In genomic region chr11:110942695-110943135, GRCm38 (mm10) we compare ENCODE assay signal across 12 mouse cellular contexts. TPM values are rescaled to one million over a fixed set of nuclear protein-coding genes. Genes with fewer than 3 reads are reported as not detected.
DNase-seq lines count a peak whose midpoint lies in the region; ATAC-seq and TF ChIP-seq lines count a peak whose summit lies in the region.
"Had no signal": no experiment of that assay in that cellular context is flagged by ENCODE, and none has a peak within 500 bp of the region (broad histone marks: within the 10 kb centered on the region; RNA-seq: fewer than 3 reads in every experiment).

No protein-coding gene starts in this region.

- peak; percentile 2 to 7 for DNase-seq in heart, adult 18-20 months
- DNase-seq in heart, adult 9 months (ENCODE audit: low spot score in 2 of 2), result no peak
- peak; percentile 42 for DNase-seq in adrenal gland, postnatal 14 days
- DNase-seq in heart, postnatal 0 days (ENCODE audit: low spot score), result peak; percentile 22
- peak; percentile 2 for DNase-seq in lung, postnatal 36 days
- DNase-seq in forebrain, embryonic 10.5 days (ENCODE audit: extremely low spot score, low spot score), result no peak
- DNase-seq in spleen, postnatal 36 days (ENCODE audit: low spot score in 2 of 2), result no peak
- DNase-seq: cerebellum, postnatal 10 days had no signal

- no peak overlapping the region for H3K4me3 ChIP-seq in heart, postnatal 0 days (ENCODE audit: low read depth, low read length)
- no peak overlapping the region for H3K4me3 ChIP-seq in forebrain, embryonic 10.5 days
- H3K4me3 ChIP-seq: limb, embryonic 15.5 days had no signal

- H3K4me1 ChIP-seq in heart, postnatal 0 days (ENCODE audit: control insufficient read depth, insufficient read depth), result no peaks in the 10 kb centered on the region
- H3K4me1 ChIP-seq in forebrain, embryonic 10.5 days, result peaks cover 14% of the 10 kb centered on the region
- H3K4me1 ChIP-seq: limb, embryonic 15.5 days had no signal

- 18% methylated on average over 6 of the region's 6 CpGs for WGBS in heart, postnatal 0 days
- WGBS in forebrain, embryonic 10.5 days, result 65% methylated on average over 6 of the region's 6 CpGs

- peak; percentile 71 for ATAC-seq in heart, postnatal 0 days (ENCODE audit: insufficient read depth, low read depth)
- no peak for ATAC-seq in CD4-positive, CD25-positive, alpha-beta regulatory T cell, adult 4 months

- no peak for TF ChIP-seq EP300 in heart, postnatal 0 days (IDR thresholded peaks at IDR 0.05; ENCODE audit: low read depth)

- no peak overlapping the region for H3K9ac ChIP-seq in heart, postnatal 0 days (replicated peaks; ENCODE audit: low read depth, low read length)
- H3K9ac ChIP-seq: limb, embryonic 15.5 days had no signal

- no peaks in the 10 kb centered on the region for H3K9me3 ChIP-seq in heart, postnatal 0 days (replicated peaks; ENCODE audit: control insufficient read depth, low read length)
- H3K9me3 ChIP-seq in forebrain, embryonic 10.5 days, result no peaks in the 10 kb centered on the region
- H3K9me3 ChIP-seq: limb, embryonic 15.5 days had no signal

- H3K27ac ChIP-seq in heart, postnatal 0 days (ENCODE audit: low read depth), result no peak overlapping the region
- H3K27ac ChIP-seq in forebrain, embryonic 10.5 days, result no peak overlapping the region
- H3K27ac ChIP-seq: limb, embryonic 15.5 days had no signal

- no peak overlapping the region for H3K4me2 ChIP-seq in heart, postnatal 0 days (ENCODE audit: low read depth, low read length)
- H3K4me2 ChIP-seq: limb, embryonic 15.5 days had no signal

- no peaks in the 10 kb centered on the region for H3K27me3 ChIP-seq in heart, postnatal 0 days (ENCODE audit: control insufficient read depth, insufficient read depth, low read length)
- H3K27me3 ChIP-seq in forebrain, embryonic 10.5 days (ENCODE audit: poor library complexity, severe bottlenecking), result no peaks in the 10 kb centered on the region
- H3K27me3 ChIP-seq: limb, embryonic 15.5 days had no signal

- no peak for TF ChIP-seq CTCF in heart, postnatal 0 days (IDR thresholded peaks at IDR 0.05; ENCODE audit: low read depth)

- H3K36me3 ChIP-seq in heart, postnatal 0 days (replicated peaks; ENCODE audit: control insufficient read depth, insufficient read depth, low read length), result no peaks in the 10 kb centered on the region
- H3K36me3 ChIP-seq in forebrain, embryonic 10.5 days (replicated peaks), result no peaks in the 10 kb centered on the region
- H3K36me3 ChIP-seq: limb, embryonic 15.5 days had no signal

RNA-seq across cellular contexts. Expression of gene Kcnj16, which starts 25.1 kb away (rescaled TPM):
- total RNA-seq in heart, adult 18-20 months (2021), result under 1 TPM in 1 of 2 experiments, not detected in 1; 0.72 TPM
- 0.33 and 1.3 TPM in 2 replicates for total RNA-seq in adrenal gland, postnatal 14 days (2021)
- not detected in 2 replicates for total RNA-seq in heart, postnatal 0 days (2014; rRNA removed; ENCODE audit: low replicate concordance)
- not detected in 2 replicates for polyA plus RNA-seq in heart, postnatal 0 days (2015; fragmentation: Nextera tagmentation; extraction: Ambion mirVana)
- 0.07 and 0.14 TPM in 2 replicates for polyA plus RNA-seq in forebrain, embryonic 10.5 days (2016; fragmentation: Nextera tagmentation; extraction: Ambion mirVana)
- polyA plus RNA-seq in CD4-positive, CD25-positive, alpha-beta regulatory T cell, adult 4 months (2017; shearing (Covaris generic)), result under 1 TPM; 0.27 to 0.73 TPM
- polyA plus RNA-seq: C2C12; limb, embryonic 15.5 days; testis, adult 2 months had no signal

Comparison
In these comparisons a context has a peak if more than half of its experiments do, and no peak if none do; other contexts are left out.
1. DNase-seq: peak in heart, adult 18-20 months (2 of 2), adrenal gland, postnatal 14 days (single experiment), heart, postnatal 0 days (single experiment) and lung, postnatal 36 days (single experiment); none in heart, adult 9 months (0 of 2), forebrain, embryonic 10.5 days (single experiment) and spleen, postnatal 36 days (0 of 2).